Mouse (Mus musculus) ovary, adult 18-20 months (tissue): ENCODE data around the gene Eda.
"Not testable (repeated sequence)": the region's sequence is repeated elsewhere in the genome, so short reads cannot be mapped to it uniquely, and the experiment has no call there.

ENCODE experiments used
- DNase-seq: peaks from one replicate; pipeline ENCODE4 v3.0.0; 2022; ENCODE audit warnings: low spot score, mixed read lengths

Eda gene

GRCm38 (mm10) chrX:100409245-100409644 is 433.8 kb downstream of the Eda start:
- no peak for DNase-seq

DNA sequence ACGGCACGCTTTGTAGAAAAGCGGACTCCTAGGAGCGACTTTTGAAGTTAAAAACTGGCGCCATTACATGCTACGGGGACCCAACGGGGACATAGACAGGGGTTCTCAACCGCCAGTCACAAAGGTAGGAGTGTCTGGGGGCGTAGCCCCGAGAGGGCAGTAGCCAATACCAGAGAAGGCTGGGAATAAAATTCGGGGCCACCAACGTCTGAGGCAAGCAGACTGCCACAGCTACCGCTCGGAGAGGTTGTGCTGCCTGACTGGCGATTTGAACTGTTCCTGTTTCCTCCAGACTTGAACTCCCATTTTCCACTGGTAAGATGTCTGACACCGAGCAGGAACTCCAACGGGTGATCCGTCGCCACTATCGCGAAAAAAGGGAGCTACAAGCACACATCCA is 453.3 kb downstream of the Eda start, which contains the start of gene Otud6a:
Gene Otud6a, plus strand, starts transcription at position 321 of the 400 bp plus-strand sequence.
- no peak for DNase-seq

DNA sequence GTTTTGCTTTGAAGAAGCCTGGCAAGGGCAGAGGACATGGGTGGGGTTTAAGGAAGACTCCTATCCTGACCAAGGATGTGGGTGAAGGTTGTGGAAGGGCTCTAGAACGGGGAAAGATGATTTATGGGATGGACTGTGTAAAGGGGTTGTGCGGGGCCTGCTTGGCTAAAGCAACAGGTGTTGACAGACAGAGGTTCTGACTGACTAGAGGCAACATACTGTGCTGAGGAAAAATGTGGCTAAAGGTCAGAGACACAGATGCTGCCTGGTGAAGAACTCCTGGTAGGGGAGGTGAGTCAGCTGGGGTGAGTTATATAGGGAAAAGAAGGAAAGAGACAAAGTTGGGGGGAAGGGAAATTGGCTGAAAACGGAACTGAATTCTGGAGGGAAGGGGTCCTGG is 456.9 kb downstream of the Eda start:
- no peak for DNase-seq

- not testable (repeated sequence) for DNase-seq
Observed at GRCm38 (mm10) chrX:100442617-100443016, 467.2 kb downstream of the Eda start, which contains the start of gene Awat2. Gene Awat2 (minus strand): TSS chrX:100442717.

- DNase-seq, result no peak
Observed at GRCm38 (mm10) chrX:100443532-100443931, 468.1 kb downstream of the Eda start.
